Mouse (Mus musculus) limb, embryonic 14.5 days (tissue): Measurements from ENCODE around the gene Mecom. TPM values are rescaled to one million over a fixed set of nuclear protein-coding genes. Genes with fewer than 3 reads are reported as not detected.

Experiments used
- ATAC-seq: fragments of 200-750 bp; cut with Nextera tagmentation; 2 replicates; pipeline ENCODE4 v1.8.0; 2017; ENCODE audit warnings: low read depth, moderate number of reproducible peaks, moderate TSS enrichment; ENCODE audit not compliant: low FRiP score
- DNase-seq: peaks from one replicate; pipeline ENCODE4 v3.0.0-alpha.2; 2015; ENCODE audit warnings: low spot score
- H3K27ac ChIP-seq: fragments of 300-500 bp; sonication (generic); replicated peaks from 2 replicates; pipeline ENCODE4 v1.5.1; 2014; ENCODE audit warnings: low read depth, mild to moderate bottlenecking, low read length, moderate library complexity, mixed read lengths
- H3K27me3 ChIP-seq: fragments of 300-500 bp; sonication (generic); 2 replicates; pipeline ENCODE4 v1.6.1; 2014; ENCODE audit warnings: low read length, mixed read lengths; ENCODE audit not compliant: control insufficient read depth, insufficient read depth
- H3K36me3 ChIP-seq: fragments of 300-500 bp; sonication (generic); 2 replicates; pipeline ENCODE4 v1.6.1; 2014; ENCODE audit warnings: mild to moderate bottlenecking, low read length, moderate library complexity, mixed read lengths; ENCODE audit not compliant: control insufficient read depth, insufficient read depth
- H3K4me1 ChIP-seq: fragments of 300-500 bp; sonication (generic); 2 replicates; pipeline ENCODE4 v1.6.1; 2014; ENCODE audit warnings: antibody characterized with exemption, low read length, mixed read lengths; ENCODE audit not compliant: control insufficient read depth, insufficient read depth
- H3K4me2 ChIP-seq: fragments of 300-500 bp; sonication (generic); replicated peaks from 2 replicates; pipeline ENCODE4 v1.6.1; 2014; ENCODE audit warnings: low read depth, mild to moderate bottlenecking, low read length, moderate library complexity; ENCODE audit not compliant: severe bottlenecking
- H3K4me3 ChIP-seq: fragments of 300-500 bp; sonication (generic); replicated peaks from 2 replicates; pipeline ENCODE4 v1.5.1; 2014; ENCODE audit warnings: low read length
- H3K9ac ChIP-seq: fragments of 300-500 bp; sonication (generic); 2 replicates; pipeline ENCODE4 v1.6.1; 2014; ENCODE audit warnings: mild to moderate bottlenecking, low read depth, low read length, moderate library complexity; ENCODE audit not compliant: severe bottlenecking
- H3K9me3 ChIP-seq: fragments of 300-500 bp; sonication (generic); 2 replicates; pipeline ENCODE4 v1.6.1; 2016; ENCODE audit warnings: low read length; ENCODE audit not compliant: control insufficient read depth
- POLR2A ChIP-seq: fragments of 200-500 bp; IDR thresholded peaks from 2 replicates; pipeline ENCODE4 v1.8.0; 2012; ENCODE audit warnings: inconsistent platforms, mild to moderate bottlenecking, moderate library complexity, borderline replicate concordance; ENCODE audit not compliant: insufficient read depth, insufficient read length; ENCODE audit errors: extremely low read depth
- WGBS: fragments of 180-500 bp; shearing (Covaris S2); extraction: QIAGEN DNeasy Blood & Tissue Kit; methylation state at CpG from one replicate; pipeline ENCODE4 v1.1.7; 2014; 5-methylcytosine and 5-hydroxymethylcytosine counted together
- polyA plus RNA-seq, 2 experiments: library from polyadenylated mRNA; depleted of rRNA in 1 of 2; stranded (reverse) in 1 of 2; unstranded in 1 of 2; fragments of >200 nt; fragmentation: Nextera tagmentation in 1 of 2; extraction: Ambion mirVana in 1 of 2; gene quantifications; 2 replicates each; pipeline versions ENCODE4 v1.2.1 to v1.2.3; 2012 to 2014

The Mecom gene
- polyA plus RNA-seq, 2 experiments, result 35.8 to 42.2 TPM

DNA sequence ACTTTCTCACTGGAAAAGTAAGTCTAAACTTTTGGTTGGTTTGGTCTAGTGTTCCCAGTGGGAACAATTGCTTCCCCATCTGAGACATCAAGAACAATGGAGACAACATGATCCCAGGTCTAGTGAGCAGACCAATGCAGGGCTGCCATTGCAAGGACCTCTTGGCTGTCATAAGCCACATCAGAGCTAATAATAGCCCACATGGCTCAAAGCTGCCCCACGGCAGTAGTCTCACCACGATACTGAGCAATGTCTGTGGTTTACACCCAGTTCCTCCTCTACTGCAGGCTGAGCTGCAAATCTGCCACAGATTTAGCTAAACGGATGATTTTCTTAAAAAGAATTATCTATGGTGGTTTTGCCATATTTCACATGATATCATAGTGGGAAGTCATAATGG is 455.9 kb downstream of the Mecom start:
- Histone ChIP-seq H3K27ac (no peak overlapping the region), H3K4me2 (no peak overlapping the region), H3K9me3 (no peaks in the 10 kb centered on the region), H3K27me3 (no peaks in the 10 kb centered on the region), H3K9ac (no peak overlapping the region), H3K4me3 (no peak overlapping the region), H3K36me3 (no peaks in the 10 kb centered on the region), H3K4me1 (peaks cover 15% of the 10 kb centered on the region)
- no peak for TF ChIP-seq POLR2A
- DNase-seq, result no peak
- no peak for ATAC-seq
- WGBS, result 69% methylated on average over 3 of the region's 3 CpGs

DNA sequence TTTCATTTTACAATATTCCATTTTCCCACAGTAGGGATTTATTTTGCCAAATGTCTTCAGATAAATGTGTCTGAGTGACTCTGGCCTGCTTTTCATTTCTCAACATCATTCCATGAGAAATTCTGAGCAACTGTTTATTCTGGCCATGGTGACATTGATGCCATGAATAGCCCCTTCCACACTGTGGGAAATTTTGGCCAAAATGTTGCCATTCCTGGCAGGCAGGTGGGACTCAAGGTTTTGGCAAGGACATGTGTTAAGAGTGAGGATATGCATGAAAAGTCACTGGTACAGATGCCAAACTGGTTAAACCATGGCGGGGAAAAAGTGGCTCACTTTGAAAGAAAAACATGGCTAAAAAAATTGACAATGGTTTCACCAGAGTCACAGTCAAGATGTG is 456.4 kb downstream of the Mecom start:
- Histone ChIP-seq H3K4me3 (no peak overlapping the region), H3K9me3 (no peaks in the 10 kb centered on the region), H3K27ac (no peak overlapping the region), H3K4me2 (no peak overlapping the region), H3K9ac (no peak overlapping the region), H3K27me3 (no peaks in the 10 kb centered on the region), H3K36me3 (no peaks in the 10 kb centered on the region), H3K4me1 (peaks cover 15% of the 10 kb centered on the region)
- ATAC-seq (no peak), DNase-seq (no peak)
- 78% methylated on average over 1 of the region's 1 CpGs for WGBS
- TF ChIP-seq POLR2A, result no peak

DNA sequence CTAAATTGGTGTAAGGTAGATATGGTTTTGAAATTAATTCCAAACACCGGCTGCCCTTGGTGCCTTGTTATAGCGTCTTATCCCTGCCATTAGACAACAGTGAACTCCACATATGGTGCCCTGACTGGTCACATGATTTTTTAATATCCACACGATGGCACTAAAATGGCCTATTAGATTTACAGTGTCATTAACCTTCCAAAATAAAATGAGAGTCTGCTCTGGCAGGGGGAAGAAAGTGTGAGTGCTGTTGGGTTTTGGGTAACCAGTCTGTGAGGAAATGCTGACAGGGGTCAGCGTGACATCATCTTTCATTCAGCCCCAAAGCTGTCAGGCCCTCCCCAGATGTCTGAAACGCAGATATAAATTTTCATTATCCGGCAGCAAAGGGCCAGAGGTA is 461.7 kb downstream of the Mecom start:
- Histone ChIP-seq H3K4me2 (no peak overlapping the region), H3K36me3 (no peaks in the 10 kb centered on the region), H3K9ac (no peak overlapping the region), H3K4me3 (no peak overlapping the region), H3K27ac (no peak overlapping the region), H3K27me3 (no peaks in the 10 kb centered on the region), H3K4me1 (peaks cover 14% of the 10 kb centered on the region), H3K9me3 (no peaks in the 10 kb centered on the region)
- no peak for TF ChIP-seq POLR2A
- no peak for ATAC-seq
- 19% methylated on average over 6 of the region's 6 CpGs for WGBS
- DNase-seq, result no peak

DNA sequence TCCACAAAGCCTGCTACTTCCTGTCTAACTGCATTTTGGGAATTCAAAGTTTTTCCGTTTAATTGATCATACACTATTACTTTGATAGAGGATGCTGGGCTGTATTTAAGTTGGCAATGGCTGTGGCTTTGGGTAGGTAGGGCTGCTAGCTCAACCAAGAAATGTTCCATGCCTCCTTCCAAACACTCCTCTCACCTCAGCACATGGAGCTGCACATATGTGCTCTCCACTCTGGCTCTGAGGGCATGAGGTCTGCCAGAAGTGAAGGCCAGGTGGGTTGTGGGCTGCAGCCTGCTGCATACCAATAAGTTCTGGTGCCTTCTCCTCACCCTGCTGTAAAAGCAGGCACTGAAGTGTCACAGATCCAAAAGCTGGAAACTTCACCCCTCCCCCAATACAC is 464.0 kb downstream of the Mecom start:
- TF ChIP-seq POLR2A, result no peak
- peaks cover 14% of the 10 kb centered on the region for H3K4me1 ChIP-seq

DNA sequence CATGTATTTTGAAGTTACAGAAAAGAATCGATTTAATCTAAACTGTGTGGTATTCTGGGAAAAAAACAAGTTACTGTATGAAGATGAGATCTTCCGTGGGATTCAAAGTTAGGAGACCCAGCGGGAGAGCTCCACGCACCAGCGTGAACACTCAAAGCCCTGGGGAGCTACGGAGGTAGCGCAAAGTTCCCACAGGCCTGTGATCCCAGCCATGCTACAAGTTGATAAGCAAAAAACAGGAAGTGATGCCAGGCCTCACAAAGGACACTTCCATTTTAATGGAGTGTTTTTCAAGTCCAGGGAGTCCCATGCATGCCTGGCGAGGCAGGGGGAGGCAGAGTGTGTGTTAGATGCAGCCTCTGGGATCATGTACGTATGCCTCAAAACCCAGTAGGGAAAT is 464.5 kb downstream of the Mecom start:
- Histone ChIP-seq H3K27me3 (no peaks in the 10 kb centered on the region), H3K27ac (no peak overlapping the region), H3K4me2 (no peak overlapping the region), H3K9ac (no peak overlapping the region), H3K9me3 (no peaks in the 10 kb centered on the region), H3K4me1 (peaks cover 14% of the 10 kb centered on the region), H3K4me3 (no peak overlapping the region), H3K36me3 (no peaks in the 10 kb centered on the region)
- WGBS, result 81% methylated on average over 9 of the region's 9 CpGs
- ATAC-seq (no peak), DNase-seq (no peak)
- TF ChIP-seq POLR2A, result no peak

More for the DNA sequence above, 464.0 kb downstream of the Mecom start:
- Histone ChIP-seq H3K9ac (no peak overlapping the region), H3K9me3 (no peaks in the 10 kb centered on the region), H3K36me3 (no peaks in the 10 kb centered on the region), H3K4me3 (no peak overlapping the region), H3K27me3 (no peaks in the 10 kb centered on the region), H3K4me2 (no peak overlapping the region), H3K27ac (no peak overlapping the region)
- ATAC-seq (no peak), DNase-seq (no peak)
- WGBS, result 45% methylated on average over 1 of the region's 1 CpGs

DNA sequence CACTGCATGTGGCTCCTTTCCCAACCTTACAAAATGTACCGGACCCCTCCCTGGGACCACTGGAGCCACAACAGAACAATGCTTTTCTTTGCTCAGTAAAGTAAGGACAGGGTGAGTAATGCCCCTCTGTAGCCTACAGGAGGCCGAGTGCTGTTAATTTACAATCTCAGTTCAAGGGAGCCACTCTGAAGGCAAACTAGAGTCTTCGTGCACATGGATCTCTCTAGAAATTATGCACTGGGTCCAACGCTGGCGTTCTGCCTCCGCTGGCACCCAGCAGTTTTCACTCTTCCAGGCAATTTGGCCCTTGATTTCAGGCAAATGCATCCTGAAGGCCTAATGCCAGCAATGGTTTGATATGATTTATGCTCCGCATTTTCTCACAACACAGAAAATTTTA is 467.0 kb downstream of the Mecom start:
- Histone ChIP-seq H3K27me3 (no peaks in the 10 kb centered on the region), H3K36me3 (no peaks in the 10 kb centered on the region), H3K4me2 (no peak overlapping the region), H3K4me3 (no peak overlapping the region), H3K27ac (0 out of 2 replicates have a peak overlapping the region, but pooled peaks have one; percentile 33), H3K9ac (no peak overlapping the region), H3K9me3 (no peaks in the 10 kb centered on the region), H3K4me1 (peaks cover 10% of the 10 kb centered on the region)
- DNase-seq, result no peak
- no peak for ATAC-seq
- no peak for TF ChIP-seq POLR2A
- 55% methylated on average over 7 of the region's 7 CpGs for WGBS
